Mouse (Mus musculus) lung, adult 2 months (tissue): Measurements from ENCODE around the gene Ncapg2. TPM values are rescaled to one million over a fixed set of nuclear protein-coding genes. Genes with fewer than 3 reads are reported as not detected.

ENCODE experiments used
- DNase-seq: peaks from one replicate; pipeline ENCODE4 v3.0.0; 2022
- H3K4me1 ChIP-seq: fragments of 200-500 bp; 2 replicates; pipeline ENCODE4 v1.6.1; 2011; ENCODE audit warnings: low read length; ENCODE audit not compliant: control insufficient read depth, insufficient read depth
- H3K4me3 ChIP-seq: fragments of 200-500 bp; replicated peaks from 2 replicates; pipeline ENCODE3; 2011; ENCODE audit warnings: low read depth, mild to moderate bottlenecking, control low read depth, low read length; ENCODE audit errors: extremely low read depth
- CTCF ChIP-seq: fragments of 200-500 bp; IDR thresholded peaks from 2 replicates; pipeline ENCODE4 v1.5.1; 2011; ENCODE audit warnings: mild to moderate bottlenecking, low read length, control low read depth; ENCODE audit not compliant: insufficient read depth
- POLR2A ChIP-seq: fragments of 200-500 bp; IDR thresholded peaks from 2 replicates; pipeline ENCODE4 v1.6.1; 2011; ENCODE audit warnings: low read depth, mild to moderate bottlenecking, control low read depth, low read length, borderline replicate concordance; ENCODE audit errors: extremely low read depth
- WGBS: fragments of 180-500 bp; shearing (Covaris S2); methylation state at CpG from one replicate; pipeline ENCODE4 v1.1.7; 2018; 5-methylcytosine and 5-hydroxymethylcytosine counted together
- polyA plus RNA-seq: library from polyadenylated mRNA; depleted of rRNA; stranded (reverse); fragments of >200 nt; gene quantifications from 2 replicates; pipeline ENCODE4 v1.2.3, GENCODE M21; 2012

Ncapg2 gene
- polyA plus RNA-seq, 1 experiment: 1.4 TPM

- H3K4me1 ChIP-seq: no peaks in the 10 kb centered on the region
- TF ChIP-seq CTCF (no peak), POLR2A (no peak)
- DNase-seq: no peak
Measured at GRCm38 (mm10) chr12:116395312-116395711, 9.9 kb upstream of the Ncapg2 start.

GRCm38 (mm10) chr12:116396072-116396695 lies 9.0 kb upstream of the Ncapg2 start:
- H3K4me3 ChIP-seq: no peak overlapping the region
- no peaks in the 10 kb centered on the region for H3K4me1 ChIP-seq
- WGBS: 78% methylated on average over 2 of the region's 2 CpGs
- no peak for TF ChIP-seq POLR2A
- TF ChIP-seq CTCF: no peak
- no peak for DNase-seq

More at GRCm38 (mm10) chr12:116395312-116395711, 9.9 kb upstream of the Ncapg2 start:
- 80% methylated on average over 2 of the region's 2 CpGs for WGBS
- no peak overlapping the region for H3K4me3 ChIP-seq

GRCm38 (mm10) chr12:116404012-116404679 lies 1.1 kb upstream of the Ncapg2 start:
- 97% methylated on average over 18 of the region's 18 CpGs for WGBS
- Histone ChIP-seq H3K4me1 (no peaks in the 10 kb centered on the region), H3K4me3 (no peak overlapping the region)
- no peak for DNase-seq
- no peak for TF ChIP-seq POLR2A
- no peak for TF ChIP-seq CTCF

GRCm38 (mm10) chr12:116405836-116406155 lies 594 bp downstream of the Ncapg2 start:
- Histone ChIP-seq H3K4me3 (peak overlapping the region; percentile 60), H3K4me1 (no peaks in the 10 kb centered on the region)
- 4% methylated on average over 8 of the region's 8 CpGs for WGBS
- no peak for DNase-seq
- TF ChIP-seq CTCF (no peak), POLR2A (no peak)

- no peaks in the 10 kb centered on the region for H3K4me1 ChIP-seq
- TF ChIP-seq POLR2A (no peak), CTCF (no peak)
- DNase-seq: no peak
- WGBS: 92% methylated on average over 5 of the region's 5 CpGs
- no peak overlapping the region for H3K4me3 ChIP-seq
Measured at GRCm38 (mm10) chr12:116407883-116408282, 2.7 kb downstream of the Ncapg2 start.

- TF ChIP-seq CTCF: no peak
- no peak for TF ChIP-seq POLR2A
- Histone ChIP-seq H3K4me3 (no peak overlapping the region), H3K4me1 (no peaks in the 10 kb centered on the region)
- DNase-seq: no peak
- WGBS: 88% methylated on average over 4 of the region's 4 CpGs
Measured at GRCm38 (mm10) chr12:116414941-116415340, 9.7 kb downstream of the Ncapg2 start.

- 85% methylated on average over 1 of the region's 1 CpGs for WGBS
- Histone ChIP-seq H3K4me3 (no peak overlapping the region), H3K4me1 (no peaks in the 10 kb centered on the region)
- DNase-seq: no peak
- no peak for TF ChIP-seq POLR2A
- TF ChIP-seq CTCF: no peak
Measured at GRCm38 (mm10) chr12:116416514-116416913, 11.3 kb downstream of the Ncapg2 start.

- no peak for DNase-seq
- Histone ChIP-seq H3K4me1 (no peaks in the 10 kb centered on the region), H3K4me3 (no peak overlapping the region)
- WGBS: 85% methylated on average over 2 of the region's 2 CpGs
- TF ChIP-seq CTCF (no peak), POLR2A (no peak)
Measured at GRCm38 (mm10) chr12:116421656-116422055, 16.5 kb downstream of the Ncapg2 start.

- H3K4me3 ChIP-seq: no peak overlapping the region
- no peaks in the 10 kb centered on the region for H3K4me1 ChIP-seq
- TF ChIP-seq CTCF (no peak), POLR2A (no peak)
- DNase-seq: no peak
- 78% methylated on average over 2 of the region's 2 CpGs for WGBS
Measured at GRCm38 (mm10) chr12:116425392-116425791, 20.2 kb downstream of the Ncapg2 start.

GRCm38 (mm10) chr12:116433742-116434141 lies 28.5 kb downstream of the Ncapg2 start:
- TF ChIP-seq CTCF (no peak), POLR2A (no peak)
- 87% methylated on average over 2 of the region's 2 CpGs for WGBS
- Histone ChIP-seq H3K4me1 (no peaks in the 10 kb centered on the region), H3K4me3 (no peak overlapping the region)
- DNase-seq: no peak
